Mouse (Mus musculus): ENCODE data around the gene Gsdma2.

Gsdma2 gene

DNA sequence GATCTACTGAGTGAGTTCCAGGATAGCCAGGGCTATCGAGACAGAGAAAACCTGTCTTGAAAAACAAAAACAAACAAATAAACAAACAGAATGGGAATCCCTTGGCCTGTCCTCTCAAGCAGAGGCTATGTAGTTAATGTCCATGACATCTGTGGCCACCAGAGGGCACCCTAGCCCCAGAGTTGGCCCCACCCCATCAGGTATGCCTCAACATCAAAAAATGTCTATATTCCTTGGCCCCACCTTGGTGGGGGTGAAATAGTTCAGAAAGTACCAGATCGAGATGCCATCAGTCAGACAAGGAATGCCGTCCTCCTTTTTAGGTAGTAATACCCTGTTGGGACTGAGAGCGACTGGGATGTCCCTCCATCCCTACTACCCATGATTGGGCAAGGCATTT is 53.4 kb downstream of the Gsdma2 start:
- DNase-seq (ENCODE audit: low spot score) = peak; percentile 73

- DNase-seq (ENCODE audit: low spot score) = no peak
Measured at GRCm38 (mm10) chr11:98701213-98701670, 54.7 kb downstream of the Gsdma2 start, which contains the start of gene Csf3. Gene Csf3 (plus strand): TSS chr11:98701263.

DNA sequence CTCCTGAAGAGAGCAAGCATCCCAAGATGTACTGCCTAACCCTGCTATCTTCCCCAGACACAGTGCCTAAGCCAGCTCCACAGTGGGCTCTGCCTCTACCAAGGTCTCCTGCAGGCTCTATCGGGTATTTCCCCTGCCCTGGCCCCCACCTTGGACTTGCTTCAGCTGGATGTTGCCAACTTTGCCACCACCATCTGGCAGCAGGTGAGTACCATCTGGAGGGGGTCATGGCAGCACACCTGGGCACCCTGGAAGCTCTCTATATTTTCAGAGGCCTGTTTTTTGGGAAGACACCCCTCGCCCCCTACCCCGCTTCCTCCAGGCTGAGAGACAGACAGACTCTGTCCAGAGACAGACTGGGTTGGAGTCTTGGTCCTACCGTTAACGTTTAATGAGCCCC is 55.8 kb downstream of the Gsdma2 start:
- DNase-seq (ENCODE audit: low spot score) = no peak

DNA sequence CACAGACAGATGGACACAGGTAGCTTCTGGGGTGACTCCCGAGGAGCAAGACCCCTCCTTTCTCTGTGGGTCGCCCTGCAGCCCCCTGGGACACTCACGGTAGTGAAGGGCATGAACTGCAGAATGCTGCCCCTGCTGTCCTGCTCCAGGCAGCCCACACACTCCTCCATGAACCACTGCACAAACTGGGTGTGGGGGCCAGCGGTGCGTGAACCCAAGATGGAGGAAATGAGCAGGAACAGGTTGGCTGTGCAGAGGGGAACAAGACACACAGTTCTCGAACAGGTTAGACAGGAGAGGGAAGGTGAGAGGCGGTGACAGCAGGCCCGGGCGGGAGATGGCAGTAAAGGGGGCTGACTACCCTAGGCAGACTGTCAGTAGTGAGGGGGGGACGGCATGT is 58.5 kb downstream of the Gsdma2 start:
- DNase-seq (ENCODE audit: low spot score) = no peak
